Mouse (Mus musculus): Measurements from ENCODE around the gene Gxylt2.

The Gxylt2 gene

DNA sequence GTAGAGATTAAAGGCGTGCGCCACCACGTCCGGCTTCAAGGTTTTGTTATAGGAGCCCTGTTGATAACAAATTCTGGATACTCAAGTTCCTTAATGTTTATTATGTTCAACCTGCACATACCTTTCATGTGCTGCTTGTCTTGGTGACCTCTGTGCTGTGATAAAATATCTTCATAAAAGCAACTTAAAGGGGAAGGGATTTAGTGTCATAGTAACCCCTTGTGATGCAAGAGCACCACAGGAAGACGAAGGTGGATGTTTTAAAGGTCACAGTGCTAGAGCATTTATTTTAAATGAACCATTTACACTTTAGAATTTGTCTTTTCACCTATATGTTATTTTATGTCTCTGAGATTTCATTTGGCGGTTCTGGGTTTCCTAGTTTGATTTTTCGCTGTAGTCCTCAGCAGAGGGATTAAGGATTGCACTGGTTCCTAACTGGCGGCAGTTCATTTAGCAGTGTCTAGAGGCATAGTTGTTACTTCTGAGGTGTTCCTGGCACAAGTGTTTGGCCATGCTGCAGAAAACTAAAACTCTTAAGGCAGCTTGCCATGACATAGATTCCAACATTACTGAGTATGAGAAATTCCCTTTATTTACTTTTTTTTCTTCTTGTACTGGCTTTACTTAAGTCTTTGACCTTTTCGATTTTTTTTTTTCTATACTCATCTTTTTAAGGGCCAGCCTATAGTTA lies 144.3 kb downstream of the Gxylt2 start:
- no peak for DNase-seq (ENCODE audit: low read depth, low spot score)

- no peak for DNase-seq (ENCODE audit: low read depth, low spot score)
These were observed 146.1 kb downstream of the Gxylt2 start for GRCm38 (mm10) chr6:100850671-100851081.

DNA sequence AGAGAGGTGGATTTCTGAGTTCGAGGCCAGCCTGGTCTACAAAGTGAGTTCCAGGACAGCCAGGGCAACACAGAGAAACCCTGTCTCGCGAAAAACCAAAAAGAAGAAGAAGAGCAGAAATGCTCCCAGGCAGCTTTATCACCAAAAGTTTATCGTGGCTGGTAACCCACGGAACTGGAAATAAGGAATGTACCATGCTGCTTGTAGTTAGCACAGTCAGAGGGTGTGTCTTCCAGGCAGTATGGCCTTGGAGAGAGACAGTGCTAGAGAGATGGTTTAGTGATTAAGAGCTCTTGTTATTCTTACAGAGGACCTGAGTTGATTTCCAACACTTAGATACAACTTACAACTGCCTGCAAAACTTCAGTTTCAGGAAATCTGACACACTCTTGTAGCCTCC lies 146.5 kb downstream of the Gxylt2 start:
- no peak for DNase-seq (ENCODE audit: low read depth, low spot score)

Data from c-Kit-negative CD71-positive TER-119-positive erythroid progenitor cells, embryonic 14.5 days (primary cell).